Mouse (Mus musculus) 3T3-L1 (cell line): ENCODE results near the gene Csnk2b.

Source experiments
- DNase-seq: peaks from one replicate; pipeline ENCODE4 v3.0.0-alpha.2; 2015; ENCODE audit warnings: low read depth, low spot score

Csnk2b gene

GRCm38 (mm10) chr17:35088825-35089644 is 32.8 kb downstream of the Csnk2b start, which contains the start of gene Abhd16a:
TSS of gene Abhd16a (plus strand) at chr17:35089263.
- peak; percentile 92 for DNase-seq

GRCm38 (mm10) chr17:35088151-35088550 is 33.7 kb downstream of the Csnk2b start:
- DNase-seq, result peak; percentile 65

- DNase-seq, result no peak
Observed at GRCm38 (mm10) chr17:35085208-35085865, 36.5 kb downstream of the Csnk2b start, which contains the start of gene Ly6g6f. TSS of gene Ly6g6f (minus strand) at chr17:35085610.

GRCm38 (mm10) chr17:35083929-35084497 is 37.8 kb downstream of the Csnk2b start:
- no peak for DNase-seq

- DNase-seq, result no peak
Observed at GRCm38 (mm10) chr17:35082841-35083576, 38.8 kb downstream of the Csnk2b start.

GRCm38 (mm10) chr17:35080710-35081109 is 41.1 kb downstream of the Csnk2b start:
- no peak for DNase-seq

- no peak for DNase-seq
Observed at GRCm38 (mm10) chr17:35080248-35080647, 41.6 kb downstream of the Csnk2b start.

- no peak for DNase-seq
Observed at GRCm38 (mm10) chr17:35079778-35080177, 42.1 kb downstream of the Csnk2b start.

GRCm38 (mm10) chr17:35077786-35078233 is 44.0 kb downstream of the Csnk2b start, which contains the start of gene Ly6g6d:
TSS of gene Ly6g6d (minus strand) at chr17:35078065.
- no peak for DNase-seq

- no peak for DNase-seq
Observed at GRCm38 (mm10) chr17:35077285-35077684, 44.6 kb downstream of the Csnk2b start.

- no peak for DNase-seq
Observed at GRCm38 (mm10) chr17:35076507-35077176, 45.2 kb downstream of the Csnk2b start, which contains the start of gene Ly6g6e. TSS of gene Ly6g6e (plus strand) at chr17:35076902.

- no peak for DNase-seq
Observed at GRCm38 (mm10) chr17:35074097-35074496, 47.8 kb downstream of the Csnk2b start.

GRCm38 (mm10) chr17:35071454-35071853 is 50.4 kb downstream of the Csnk2b start:
- no peak for DNase-seq

- DNase-seq, result no peak
Observed at GRCm38 (mm10) chr17:35070556-35071229, 51.2 kb downstream of the Csnk2b start.

GRCm38 (mm10) chr17:35068213-35068914 is 53.5 kb downstream of the Csnk2b start:
- peak; percentile 43 for DNase-seq
